Mouse (Mus musculus): ENCODE data around the gene Cnpy3.
"Not testable (repeated sequence)": the region's sequence is repeated elsewhere in the genome, so short reads cannot be mapped to it uniquely, and the experiment has no call there.

Gene Cnpy3

GRCm38 (mm10) chr17:46764916-46765315 lies 12.9 kb upstream of the Cnpy3 start:
- DNase-seq (ENCODE audit: low spot score in 2 of 2), result not testable (repeated sequence)

GRCm38 (mm10) chr17:46763544-46763943 lies 11.5 kb upstream of the Cnpy3 start, which contains the start of gene Ptcra:
TSS of gene Ptcra (minus strand) at chr17:46763712.
- DNase-seq (ENCODE audit: low spot score in 2 of 2), result no peak

- DNase-seq (ENCODE audit: low spot score in 2 of 2), result no peak
These were observed 6.7 kb upstream of the Cnpy3 start for GRCm38 (mm10) chr17:46758753-46759152.

- DNase-seq (ENCODE audit: low spot score in 2 of 2), result no peak
These were observed 789 bp downstream of the Cnpy3 start for GRCm38 (mm10) chr17:46751056-46751793.

GRCm38 (mm10) chr17:46750580-46750979 lies 1.4 kb downstream of the Cnpy3 start:
- DNase-seq (ENCODE audit: low spot score in 2 of 2), result no peak

GRCm38 (mm10) chr17:46749282-46749681 lies 2.7 kb downstream of the Cnpy3 start:
- DNase-seq (ENCODE audit: low spot score in 2 of 2), result no peak

- DNase-seq (ENCODE audit: low spot score in 2 of 2), result no peak
These were observed 4.2 kb downstream of the Cnpy3 start for GRCm38 (mm10) chr17:46747806-46748205.

- DNase-seq (ENCODE audit: low spot score in 2 of 2), result no peak
These were observed 4.8 kb downstream of the Cnpy3 start for GRCm38 (mm10) chr17:46747234-46747633.

- no peak for DNase-seq (ENCODE audit: low spot score in 2 of 2)
These were observed 6.5 kb downstream of the Cnpy3 start for GRCm38 (mm10) chr17:46745506-46745905.

GRCm38 (mm10) chr17:46742986-46743385 lies 9.0 kb downstream of the Cnpy3 start:
- DNase-seq (ENCODE audit: low spot score in 2 of 2), result no peak

GRCm38 (mm10) chr17:46741305-46741704 lies 10.7 kb downstream of the Cnpy3 start:
- no peak for DNase-seq (ENCODE audit: low spot score in 2 of 2)

GRCm38 (mm10) chr17:46736160-46736559 lies 15.9 kb downstream of the Cnpy3 start:
- no peak for DNase-seq (ENCODE audit: low spot score in 2 of 2)

GRCm38 (mm10) chr17:46735287-46735686 lies 16.7 kb downstream of the Cnpy3 start:
- no peak for DNase-seq (ENCODE audit: low spot score in 2 of 2)

- no peak for DNase-seq (ENCODE audit: low spot score in 2 of 2)
These were observed 18.0 kb downstream of the Cnpy3 start for GRCm38 (mm10) chr17:46734055-46734454.

- peak; percentile 32 to 37 for DNase-seq (ENCODE audit: low spot score in 2 of 2)
These were observed 23.1 kb downstream of the Cnpy3 start, which contains the start of gene Gnmt for GRCm38 (mm10) chr17:46728904-46729318. TSS of gene Gnmt (minus strand) at chr17:46729168.

- no peak for DNase-seq (ENCODE audit: low spot score in 2 of 2)
These were observed 23.5 kb downstream of the Cnpy3 start for GRCm38 (mm10) chr17:46728496-46728895.

GRCm38 (mm10) chr17:46728021-46728420 lies 24.0 kb downstream of the Cnpy3 start:
- DNase-seq (ENCODE audit: low spot score in 2 of 2), result no peak

GRCm38 (mm10) chr17:46727271-46727670 lies 24.7 kb downstream of the Cnpy3 start:
- no peak for DNase-seq (ENCODE audit: low spot score in 2 of 2)

GRCm38 (mm10) chr17:46725731-46726645 lies 26.0 kb downstream of the Cnpy3 start:
- DNase-seq (ENCODE audit: low spot score in 2 of 2), result no peak

GRCm38 (mm10) chr17:46725273-46725672 lies 26.7 kb downstream of the Cnpy3 start:
- no peak for DNase-seq (ENCODE audit: low spot score in 2 of 2)

- no peak for DNase-seq (ENCODE audit: low spot score in 2 of 2)
These were observed 27.4 kb downstream of the Cnpy3 start for GRCm38 (mm10) chr17:46724477-46725084.

GRCm38 (mm10) chr17:46721077-46721476 lies 30.9 kb downstream of the Cnpy3 start:
- DNase-seq (ENCODE audit: low spot score in 2 of 2), result no peak

Measured in urinary bladder, postnatal 36 days (tissue).